Mouse (Mus musculus) layer of hippocampus, adult 9-10 months (tissue): ENCODE measurements around the gene Mycn.
A peak's percentile ranks its signal among the peaks of the same experiment; 100 is the strongest.

Source experiments
- DNase-seq: peaks from one replicate; pipeline ENCODE4 v3.0.0; 2022; ENCODE audit warnings: low spot score

Gene Mycn

DNA sequence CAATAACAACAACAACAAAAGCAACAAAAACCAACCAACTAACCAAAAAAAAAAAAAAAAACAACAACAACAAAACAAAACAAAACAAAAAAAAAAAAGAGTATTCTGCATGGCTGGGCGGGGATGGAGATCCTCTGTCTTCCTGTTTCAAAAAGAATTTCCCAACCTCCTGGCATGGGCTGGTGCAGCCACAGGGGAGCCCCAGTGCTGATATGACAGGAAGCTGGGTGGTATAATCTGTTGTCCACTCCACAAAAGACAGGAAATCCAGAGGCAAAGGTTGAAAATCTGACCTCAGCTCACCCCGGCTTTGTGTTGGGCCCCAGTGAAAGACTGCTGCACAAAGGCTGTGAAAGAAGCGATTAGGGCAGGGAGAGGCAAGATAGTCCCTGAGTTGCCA is 17.3 kb downstream of the Mycn start:
- no peak for DNase-seq

DNA sequence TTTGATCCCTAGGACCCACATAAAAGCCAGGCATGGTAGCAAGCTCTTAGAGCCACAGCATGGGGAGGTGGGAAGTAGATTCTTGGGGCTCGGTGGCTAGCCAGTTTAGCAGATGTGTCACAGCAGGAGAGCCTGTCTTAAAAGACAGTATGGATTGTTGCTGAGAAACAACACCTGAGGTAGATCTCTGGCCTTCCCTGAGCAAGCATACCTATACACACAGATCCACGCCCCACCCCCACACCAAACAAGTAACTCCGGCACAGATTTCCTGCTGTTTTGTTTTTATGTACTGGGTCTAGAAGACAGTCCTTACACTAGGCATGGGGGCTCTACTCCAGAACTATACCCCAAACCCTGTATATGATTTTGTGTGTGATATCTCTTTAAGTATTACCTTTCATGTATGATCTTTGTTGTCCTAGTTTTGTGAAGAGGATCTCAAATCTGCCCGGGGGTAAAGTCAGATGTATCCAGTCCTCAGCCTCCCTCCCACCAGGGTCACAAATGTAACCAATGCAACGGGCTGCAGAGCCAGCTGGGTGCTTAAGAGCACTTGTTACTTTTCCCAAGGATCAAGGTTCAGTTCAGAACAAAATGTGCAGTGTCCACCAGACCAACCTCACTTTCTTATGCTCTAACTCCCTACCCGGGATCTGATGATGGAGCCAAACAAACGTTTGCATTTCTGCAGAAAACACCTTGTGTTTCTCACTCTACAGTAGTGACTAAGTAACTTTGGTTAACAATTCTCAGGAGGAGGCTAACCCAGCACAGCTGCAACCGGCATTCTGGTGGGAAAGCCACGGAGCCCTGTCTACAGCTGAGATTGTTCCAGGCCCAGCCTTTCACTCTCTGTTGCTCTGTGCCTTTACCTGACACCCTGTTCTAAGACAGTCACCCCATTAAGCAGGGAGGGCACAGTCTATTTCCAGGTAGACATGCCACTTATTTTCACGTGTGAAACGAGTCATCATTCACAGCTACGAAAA is 21.3 kb downstream of the Mycn start:
- no peak for DNase-seq

DNA sequence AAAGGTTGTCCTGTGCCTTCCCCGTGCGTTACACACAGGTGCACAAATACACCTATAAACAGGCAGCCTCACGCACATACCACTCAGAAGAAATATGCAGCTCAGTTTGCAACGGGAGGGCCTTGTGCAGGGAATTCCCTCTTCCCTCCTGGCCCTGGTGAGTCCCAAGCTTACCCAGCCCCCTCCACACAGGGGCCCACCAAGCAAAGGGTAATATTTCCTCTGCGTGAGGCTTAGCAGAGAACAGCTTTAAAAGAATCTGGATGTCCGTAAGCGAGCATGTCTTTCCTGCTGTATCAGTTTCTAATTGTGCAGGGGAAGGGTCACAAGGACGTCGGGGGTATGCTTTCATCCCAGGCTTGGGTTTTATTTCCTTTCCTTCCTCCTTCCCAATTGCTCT is 25.4 kb downstream of the Mycn start:
- DNase-seq = no peak

DNA sequence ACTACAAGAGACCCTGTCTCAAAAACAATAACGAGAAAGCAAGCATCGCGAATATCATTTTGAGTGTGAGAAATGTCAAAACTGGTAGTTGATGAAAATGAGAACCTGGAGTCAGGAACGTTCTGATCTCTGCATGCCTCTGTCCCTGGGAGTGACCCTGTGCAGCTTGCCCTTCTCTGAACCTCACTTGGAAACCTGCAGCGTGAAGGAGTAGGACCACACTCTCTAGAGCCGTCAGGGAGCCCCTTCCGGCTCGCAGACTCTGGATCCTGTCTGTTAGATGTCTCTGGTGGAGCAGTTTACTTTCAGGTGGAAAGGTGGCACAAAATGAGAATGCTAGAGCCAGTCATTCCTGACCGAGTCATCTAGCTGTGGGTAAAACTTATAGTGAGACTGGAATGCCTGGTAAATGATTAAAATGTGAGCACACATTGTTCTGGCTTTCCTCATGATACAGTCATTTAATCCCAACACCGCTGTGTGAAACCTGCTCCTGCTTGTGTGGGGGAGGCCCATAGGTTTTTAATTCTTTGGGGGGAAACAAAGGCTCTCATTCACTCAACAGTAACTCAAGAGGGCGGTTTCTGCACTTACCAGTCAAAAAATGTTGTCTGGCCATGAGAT is 31.2 kb downstream of the Mycn start:
- DNase-seq = no peak

GRCm38 (mm10) chr12:12909631-12910277 is 32.0 kb downstream of the Mycn start:
- DNase-seq = no peak

DNA sequence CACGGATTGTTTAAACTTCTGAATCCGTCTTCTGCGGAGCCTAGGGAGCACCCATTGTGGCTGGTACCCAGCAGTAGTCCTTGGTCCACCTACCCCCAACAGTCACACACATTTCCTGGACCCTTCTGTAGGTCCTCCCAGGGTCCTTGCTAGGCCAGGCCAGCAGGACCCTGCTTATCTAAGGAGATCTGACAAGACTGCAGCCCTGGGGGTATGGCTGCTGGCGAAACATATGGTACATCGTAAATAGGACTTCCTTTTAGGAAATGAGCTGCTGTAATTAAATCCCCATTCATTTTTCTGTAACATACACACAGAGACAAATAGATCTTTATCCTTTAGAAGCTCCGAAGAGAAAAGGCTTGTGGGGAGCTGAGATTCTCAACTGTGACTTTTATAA is 34.9 kb downstream of the Mycn start:
- DNase-seq = no peak

GRCm38 (mm10) chr12:12906321-12906720 is 35.4 kb downstream of the Mycn start:
- DNase-seq = no peak

DNA sequence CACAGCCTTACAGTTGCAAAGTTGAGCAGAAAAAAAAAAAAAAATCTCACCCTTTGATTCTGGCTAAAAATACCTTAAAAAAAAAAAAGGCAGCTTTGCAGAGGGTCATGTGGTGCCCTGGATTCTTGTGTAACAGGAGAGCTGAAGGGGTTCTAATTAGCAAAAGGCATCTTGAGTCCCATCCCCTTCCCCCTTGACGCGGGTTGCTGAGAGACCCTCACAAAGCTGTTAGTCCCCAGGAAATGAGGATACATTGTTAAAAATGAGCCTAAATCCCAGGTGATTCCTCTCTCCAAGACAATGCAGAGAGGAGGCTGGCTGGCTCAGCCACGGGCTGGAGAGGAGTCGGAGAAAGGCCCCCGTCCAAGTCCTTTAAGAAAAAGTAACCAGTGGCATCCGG is 36.6 kb downstream of the Mycn start:
- no peak for DNase-seq

DNA sequence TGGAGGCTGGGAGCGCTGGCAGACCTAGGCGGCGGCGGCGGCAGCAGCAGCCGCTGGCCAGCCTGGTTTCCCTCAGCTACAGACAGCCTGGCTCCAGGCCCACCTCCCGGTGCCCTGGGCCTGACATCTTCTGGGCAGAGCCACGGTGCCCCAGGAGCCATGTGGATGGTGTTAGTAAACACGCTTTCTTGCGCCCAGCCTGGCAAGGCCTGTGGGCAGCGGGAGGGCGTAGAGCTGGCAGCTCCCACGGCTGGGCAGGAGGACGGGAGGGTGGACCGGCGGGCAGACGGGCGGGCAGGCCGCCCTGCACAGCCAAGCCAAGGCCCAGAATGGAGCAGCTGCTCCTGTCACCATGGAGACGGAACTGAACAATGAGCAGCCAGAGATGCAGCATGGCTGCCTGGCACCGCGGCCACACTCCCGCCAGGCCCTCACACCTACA is 37.2 kb downstream of the Mycn start:
- peak; percentile 52 for DNase-seq

DNA sequence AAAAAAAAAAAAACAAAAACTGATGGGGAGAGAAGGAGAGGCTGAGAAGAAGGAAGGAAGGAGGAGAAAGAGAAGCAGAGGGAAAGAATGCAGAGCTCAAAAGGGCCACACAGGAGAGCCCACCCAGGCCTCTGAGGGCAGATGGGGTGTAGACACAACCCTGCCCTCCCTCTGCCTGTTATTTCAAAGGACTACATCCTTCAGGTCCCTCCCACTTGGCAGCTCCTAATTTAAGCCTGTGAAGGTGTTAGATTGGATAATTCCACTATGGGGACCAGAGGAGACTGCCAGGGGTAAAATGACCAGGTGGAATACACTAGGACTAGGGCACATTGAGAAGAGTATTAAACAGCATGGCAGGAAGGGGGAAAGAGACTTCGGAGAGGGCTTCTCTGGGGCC is 37.6 kb downstream of the Mycn start:
- no peak for DNase-seq

GRCm38 (mm10) chr12:12902403-12902802 is 39.3 kb downstream of the Mycn start:
- DNase-seq = no peak

GRCm38 (mm10) chr12:12898356-12899126 is 43.2 kb downstream of the Mycn start:
- no peak for DNase-seq

GRCm38 (mm10) chr12:12893986-12894385 is 47.7 kb downstream of the Mycn start:
- DNase-seq = no peak

GRCm38 (mm10) chr12:12886191-12886889 is 55.4 kb downstream of the Mycn start:
- DNase-seq = no peak
